Mouse (Mus musculus) c-Kit-positive CD71-positive TER-119-negative erythroid progenitor cells, embryonic 14.5 days (primary cell): Measurements from ENCODE around the gene Chst8.

Experiments
- DNase-seq: peaks from one replicate; pipeline ENCODE4 v3.0.0-alpha.2; 2013; ENCODE audit warnings: low read depth

Chst8 gene

GRCm38 (mm10) chr7:34799950-34800511 is 12.5 kb downstream of the Chst8 start:
- no peak for DNase-seq

- DNase-seq = no peak
Observed at GRCm38 (mm10) chr7:34799404-34799771, 13.1 kb downstream of the Chst8 start.

- no peak for DNase-seq
Observed at GRCm38 (mm10) chr7:34798441-34799403, 13.8 kb downstream of the Chst8 start.

GRCm38 (mm10) chr7:34798039-34798438 is 14.5 kb downstream of the Chst8 start:
- no peak for DNase-seq

GRCm38 (mm10) chr7:34790459-34790858 is 22.1 kb downstream of the Chst8 start:
- no peak for DNase-seq

GRCm38 (mm10) chr7:34787171-34787570 is 25.3 kb downstream of the Chst8 start:
- no peak for DNase-seq

- DNase-seq = no peak
Observed at GRCm38 (mm10) chr7:34785052-34785451, 27.5 kb downstream of the Chst8 start.

GRCm38 (mm10) chr7:34784469-34784868 is 28.0 kb downstream of the Chst8 start:
- DNase-seq = no peak

GRCm38 (mm10) chr7:34781988-34782387 is 30.5 kb downstream of the Chst8 start:
- DNase-seq = no peak

- no peak for DNase-seq
Observed at GRCm38 (mm10) chr7:34781217-34781616, 31.3 kb downstream of the Chst8 start.

GRCm38 (mm10) chr7:34778426-34778825 is 34.1 kb downstream of the Chst8 start:
- DNase-seq = no peak

- no peak for DNase-seq
Observed at GRCm38 (mm10) chr7:34775659-34776058, 36.9 kb downstream of the Chst8 start.

GRCm38 (mm10) chr7:34774947-34775346 is 37.6 kb downstream of the Chst8 start:
- no peak for DNase-seq

GRCm38 (mm10) chr7:34774020-34774419 is 38.5 kb downstream of the Chst8 start:
- DNase-seq = no peak

- DNase-seq = no peak
Observed at GRCm38 (mm10) chr7:34773309-34773708, 39.2 kb downstream of the Chst8 start.

- no peak for DNase-seq
Observed at GRCm38 (mm10) chr7:34769531-34769930, 43.0 kb downstream of the Chst8 start.

- DNase-seq = no peak
Observed at GRCm38 (mm10) chr7:34764250-34765148, 48.0 kb downstream of the Chst8 start.

GRCm38 (mm10) chr7:34759378-34759822 is 53.1 kb downstream of the Chst8 start:
- no peak for DNase-seq

GRCm38 (mm10) chr7:34758721-34759120 is 53.8 kb downstream of the Chst8 start:
- no peak for DNase-seq

- DNase-seq = no peak
Observed at GRCm38 (mm10) chr7:34757513-34757912, 55.0 kb downstream of the Chst8 start.

GRCm38 (mm10) chr7:34753140-34753886 is 59.2 kb downstream of the Chst8 start:
- DNase-seq = no peak
